In genomic region chr4:120430601-120431000, GRCm38 (mm10) we compare ENCODE assay signal across 10 mouse cellular contexts.
"Had no signal": no experiment of that assay in that cellular context is flagged by ENCODE, and none has a peak within 500 bp of the region (broad histone marks: within the 10 kb centered on the region; RNA-seq: fewer than 3 reads in every experiment).

No protein-coding gene starts in this region.

- H3K36me3 ChIP-seq: liver, embryonic 13.5 days; midbrain, embryonic 13.5 days had no signal

- H3K4me3 ChIP-seq: liver, embryonic 13.5 days; midbrain, embryonic 13.5 days had no signal

- H3K27ac ChIP-seq: liver, embryonic 13.5 days; macrophage; midbrain, embryonic 13.5 days had no signal

- H3K4me2 ChIP-seq: liver, embryonic 13.5 days; midbrain, embryonic 13.5 days had no signal

- ATAC-seq: midbrain, embryonic 13.5 days; midbrain, embryonic 16.5 days had no signal

- DNase-seq: kidney, adult 9 months; kidney, postnatal 14 days; kidney, postnatal 4 days; liver, embryonic 13.5 days; lung, adult 2 months; thymus, adult 18-20 months; thymus, postnatal 36 days had no signal

- H3K9ac ChIP-seq: liver, embryonic 13.5 days; midbrain, embryonic 13.5 days had no signal

- H3K27me3 ChIP-seq: liver, embryonic 13.5 days; midbrain, embryonic 13.5 days had no signal

- H3K4me1 ChIP-seq: liver, embryonic 13.5 days had no signal

- H3K9me3 ChIP-seq: liver, embryonic 13.5 days; midbrain, embryonic 13.5 days had no signal
